Mouse (Mus musculus) myocyte (in vitro differentiated cells): ENCODE measurements at regions not wholly inside any gene's neighbourhood (a gene's known extent, or its start where the extent isn't known, plus 50 kb on each side); places are given as distances from the start of the nearest gene placed in this dataset.

Source experiments
- MAX ChIP-seq: IDR thresholded peaks from one replicate; pipeline ENCODE4 v1.6.1; 2011; ENCODE audit warnings: low read depth, mild to moderate bottlenecking, control low read depth
- USF1 ChIP-seq: IDR thresholded peaks from one replicate; pipeline ENCODE4 v1.6.1; 2011; ENCODE audit warnings: low read depth, mild to moderate bottlenecking, control low read depth, moderate library complexity

DNA sequence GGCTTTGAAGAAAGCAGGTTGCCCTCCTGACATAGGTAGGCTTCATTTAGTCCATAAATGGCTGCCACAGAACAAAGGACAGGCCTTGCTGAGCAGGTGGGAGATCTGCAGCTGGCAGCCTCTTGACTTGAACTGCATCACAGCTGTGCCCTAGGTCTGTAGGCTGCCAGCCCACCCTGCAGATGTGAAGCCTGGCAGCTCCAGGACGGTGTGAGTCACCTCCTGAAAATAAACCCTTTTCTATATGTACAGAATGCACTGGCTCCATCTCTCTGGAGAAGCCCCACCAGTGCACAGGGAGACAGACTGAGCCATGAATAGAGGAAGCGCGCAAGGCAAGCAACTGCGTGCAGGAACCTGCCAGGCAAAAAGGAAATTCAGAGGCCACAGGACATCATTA, 78.7 kb upstream of the Syt13 start:
- TF ChIP-seq USF1 = no peak
- no peak for TF ChIP-seq MAX
